Mouse (Mus musculus): ENCODE data around the gene Ifi27. TPM values are rescaled to one million over a fixed set of nuclear protein-coding genes. Genes with fewer than 3 reads are reported as not detected.
"Not testable (repeated sequence)": the region's sequence is repeated elsewhere in the genome, so short reads cannot be mapped to it uniquely, and the experiment has no call there.

Gene Ifi27
- total RNA-seq, 2 experiments from 2014 or later, result 38.8 to 125 TPM

- not testable (repeated sequence) for ATAC-seq (replicated peaks; ENCODE audit: low FRiP score, low TSS enrichment, poor library complexity, severe bottlenecking)
These were observed 10.2 kb downstream of the Ifi27 start for GRCm38 (mm10) chr12:103444261-103444660.

- ATAC-seq (replicated peaks; ENCODE audit: low FRiP score, low TSS enrichment, poor library complexity, severe bottlenecking), result no peak
These were observed 11.0 kb downstream of the Ifi27 start for GRCm38 (mm10) chr12:103445060-103445459.

- no peak for ATAC-seq (replicated peaks; ENCODE audit: low FRiP score, low TSS enrichment, poor library complexity, severe bottlenecking)
These were observed 19.4 kb downstream of the Ifi27 start for GRCm38 (mm10) chr12:103453361-103453760.

GRCm38 (mm10) chr12:103456727-103457126 lies 22.7 kb downstream of the Ifi27 start:
- not testable (repeated sequence) for ATAC-seq (replicated peaks; ENCODE audit: low FRiP score, low TSS enrichment, poor library complexity, severe bottlenecking)

- ATAC-seq (replicated peaks; ENCODE audit: low FRiP score, low TSS enrichment, poor library complexity, severe bottlenecking), result no peak
These were observed 23.1 kb downstream of the Ifi27 start, which contains the start of gene Ifi27l2b for GRCm38 (mm10) chr12:103457140-103457539. Gene Ifi27l2b (minus strand): TSS chr12:103457223.

- ATAC-seq (replicated peaks; ENCODE audit: low FRiP score, low TSS enrichment, poor library complexity, severe bottlenecking), result no peak
These were observed 40.5 kb downstream of the Ifi27 start for GRCm38 (mm10) chr12:103474481-103474880.

- no peak for ATAC-seq (replicated peaks; ENCODE audit: low FRiP score, low TSS enrichment, poor library complexity, severe bottlenecking)
These were observed 42.9 kb downstream of the Ifi27 start for GRCm38 (mm10) chr12:103476779-103477389.

- no peak for ATAC-seq (replicated peaks; ENCODE audit: low FRiP score, low TSS enrichment, poor library complexity, severe bottlenecking)
These were observed 43.5 kb downstream of the Ifi27 start for GRCm38 (mm10) chr12:103477461-103478015.

GRCm38 (mm10) chr12:103481671-103482070 lies 47.7 kb downstream of the Ifi27 start:
- ATAC-seq (replicated peaks; ENCODE audit: low FRiP score, low TSS enrichment, poor library complexity, severe bottlenecking), result no peak

- ATAC-seq (replicated peaks; ENCODE audit: low FRiP score, low TSS enrichment, poor library complexity, severe bottlenecking), result no peak
These were observed 48.8 kb downstream of the Ifi27 start for GRCm38 (mm10) chr12:103482781-103483180.

- ATAC-seq (replicated peaks; ENCODE audit: low FRiP score, low TSS enrichment, poor library complexity, severe bottlenecking), result not testable (repeated sequence)
These were observed 50.4 kb downstream of the Ifi27 start for GRCm38 (mm10) chr12:103484200-103484972.

GRCm38 (mm10) chr12:103486726-103487125 lies 52.7 kb downstream of the Ifi27 start:
- ATAC-seq (replicated peaks; ENCODE audit: low FRiP score, low TSS enrichment, poor library complexity, severe bottlenecking), result no peak

GRCm38 (mm10) chr12:103487276-103487675 lies 53.3 kb downstream of the Ifi27 start:
- ATAC-seq (replicated peaks; ENCODE audit: low FRiP score, low TSS enrichment, poor library complexity, severe bottlenecking), result no peak

GRCm38 (mm10) chr12:103487750-103488149 lies 53.7 kb downstream of the Ifi27 start:
- ATAC-seq (replicated peaks; ENCODE audit: low FRiP score, low TSS enrichment, poor library complexity, severe bottlenecking), result no peak

Other genes with a start within 250 kb of the Ifi27 start
- gene Prima1, start 192.1 kb upstream of the Ifi27 start, total RNA-seq (2014; fragmentation: Nextera tagmentation), result not detected in 2 replicates
- gene Prima1, start 192.1 kb upstream of the Ifi27 start, total RNA-seq (2017), result not detected in 2 replicates
- gene Fam181a, start 123.2 kb upstream of the Ifi27 start, total RNA-seq (2014; fragmentation: Nextera tagmentation), result not detected in 2 replicates
- gene Fam181a, start 123.2 kb upstream of the Ifi27 start, total RNA-seq (2017), result not detected in 2 replicates
- 3.5 TPM in 1 of 2 replicates, not detected in the other for gene Asb2, start 78.2 kb upstream of the Ifi27 start, total RNA-seq (2014; fragmentation: Nextera tagmentation)
- 0.38 TPM in 1 of 2 replicates, not detected in the other for gene Asb2, start 78.2 kb upstream of the Ifi27 start, total RNA-seq (2017)
- gene Otub2, start 45.5 kb upstream of the Ifi27 start, total RNA-seq (2014; fragmentation: Nextera tagmentation), result 10.4 and 11.9 TPM in 2 replicates
- 3.0 and 7.1 TPM in 2 replicates for gene Otub2, start 45.5 kb upstream of the Ifi27 start, total RNA-seq (2017)
- 2.7 and 3.8 TPM in 2 replicates for gene 9330161L09Rik, start 26.4 kb upstream of the Ifi27 start, total RNA-seq (2014; fragmentation: Nextera tagmentation)
- gene 9330161L09Rik, start 26.4 kb upstream of the Ifi27 start, total RNA-seq (2017), result 0.94 and 2.7 TPM in 2 replicates
- 89.8 and 108 TPM in 2 replicates for gene Ddx24, start 8.4 kb upstream of the Ifi27 start, total RNA-seq (2014; fragmentation: Nextera tagmentation)
- 120 and 127 TPM in 2 replicates for gene Ddx24, start 8.4 kb upstream of the Ifi27 start, total RNA-seq (2017)
- 11.1 and 12.0 TPM in 2 replicates for gene Ifi27l2a, start 9.5 kb downstream of the Ifi27 start, total RNA-seq (2014; fragmentation: Nextera tagmentation)
- 2.9 and 11.7 TPM in 2 replicates for gene Ifi27l2a, start 9.5 kb downstream of the Ifi27 start, total RNA-seq (2017)
- not detected in 2 replicates for gene Ifi27l2b, start 23.0 kb downstream of the Ifi27 start, total RNA-seq (2014; fragmentation: Nextera tagmentation)
- not detected in 2 replicates for gene Ifi27l2b, start 23.0 kb downstream of the Ifi27 start, total RNA-seq (2017)
- 0.50 TPM in 1 of 2 replicates, not detected in the other for gene Ppp4r4, start 98.1 kb downstream of the Ifi27 start, total RNA-seq (2014; fragmentation: Nextera tagmentation)
- 0.27 TPM in 1 of 2 replicates, not detected in the other for gene Ppp4r4, start 98.1 kb downstream of the Ifi27 start, total RNA-seq (2017)
- not detected in 2 replicates for gene Serpina10, start 197.2 kb downstream of the Ifi27 start, total RNA-seq (2014; fragmentation: Nextera tagmentation)
- gene Serpina10, start 197.2 kb downstream of the Ifi27 start, total RNA-seq (2017), result not detected in 2 replicates
- gene Serpina6, start 223.0 kb downstream of the Ifi27 start, total RNA-seq (2014; fragmentation: Nextera tagmentation), result not detected in 2 replicates
- gene Serpina6, start 223.0 kb downstream of the Ifi27 start, total RNA-seq (2017), result not detected in 2 replicates
- not detected in 2 replicates for gene Serpina16, start 241.9 kb downstream of the Ifi27 start, total RNA-seq (2014; fragmentation: Nextera tagmentation)
- gene Serpina16, start 241.9 kb downstream of the Ifi27 start, total RNA-seq (2017), result not detected in 2 replicates